Mouse (Mus musculus) Muller cell, postnatal 12 days (primary cell): ENCODE results near the gene Rtl9.

ENCODE experiments used
- DNase-seq: peaks from one replicate; pipeline ENCODE4 v3.0.0-alpha.2; 2015; ENCODE audit errors: inconsistent ontology term

The Rtl9 gene

DNA sequence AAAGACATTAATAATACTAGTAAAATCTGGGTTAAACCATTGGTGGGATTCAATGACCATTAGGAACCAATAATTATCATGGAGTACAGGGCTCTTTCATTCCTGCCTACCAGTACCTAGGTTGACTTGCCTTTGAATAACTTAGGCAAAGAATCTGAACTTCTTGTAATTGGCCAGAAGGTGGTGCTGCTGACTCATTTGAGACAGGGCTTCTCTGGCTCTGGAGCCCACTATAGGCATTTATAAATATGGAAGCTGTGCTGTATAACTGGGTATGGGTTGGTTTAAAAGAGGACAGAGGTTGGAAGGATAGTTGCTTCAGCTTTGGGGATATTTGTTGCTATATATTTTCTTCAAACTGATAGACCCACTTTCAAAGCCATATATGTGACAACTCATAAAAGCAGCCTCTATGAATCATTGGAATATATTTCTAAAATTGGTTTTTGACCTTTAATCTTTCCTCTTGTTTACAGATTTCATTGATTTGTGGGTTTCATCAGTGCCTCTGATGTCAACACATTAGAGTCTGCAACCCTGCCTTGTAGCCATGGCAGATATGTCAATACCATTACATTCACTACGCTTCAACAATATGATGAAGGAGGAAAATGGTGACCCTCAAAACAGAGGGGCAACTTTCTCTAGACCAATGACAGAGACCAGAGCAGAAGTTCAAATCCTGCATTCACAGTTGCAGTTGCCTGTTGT is at the start of gene Rtl9:
Gene Rtl9 (plus strand): TSS at position 551 of the 711 bp plus-strand sequence.
- DNase-seq, result no peak

- DNase-seq, result no peak
These were observed 47.9 kb upstream of the Rtl9 start for GRCm38 (mm10) chrX:143051478-143051877.

DNA sequence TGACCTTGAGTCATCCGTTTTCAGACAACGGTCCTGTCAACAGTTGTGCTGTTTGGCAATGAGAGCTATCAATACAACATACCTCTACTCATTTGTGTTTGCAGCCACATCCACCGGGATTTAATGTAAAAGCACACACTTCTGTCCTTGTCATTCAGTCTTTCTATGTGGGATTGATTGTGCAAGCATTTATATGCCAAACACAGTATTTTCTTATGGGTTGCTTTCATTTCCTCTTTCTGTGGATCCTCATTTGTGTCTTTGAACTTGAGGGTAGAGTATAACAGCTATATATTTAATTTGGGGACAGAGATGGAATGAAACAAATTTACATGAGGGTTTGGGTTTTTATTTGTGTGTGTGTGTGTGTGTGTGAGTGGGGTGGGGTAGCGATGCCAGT is 47.5 kb upstream of the Rtl9 start:
- no peak for DNase-seq

GRCm38 (mm10) chrX:143058829-143059228 is 40.6 kb upstream of the Rtl9 start:
- DNase-seq, result peak; percentile 56

- DNase-seq, result no peak
These were observed 36.6 kb upstream of the Rtl9 start for GRCm38 (mm10) chrX:143062641-143063355.

DNA sequence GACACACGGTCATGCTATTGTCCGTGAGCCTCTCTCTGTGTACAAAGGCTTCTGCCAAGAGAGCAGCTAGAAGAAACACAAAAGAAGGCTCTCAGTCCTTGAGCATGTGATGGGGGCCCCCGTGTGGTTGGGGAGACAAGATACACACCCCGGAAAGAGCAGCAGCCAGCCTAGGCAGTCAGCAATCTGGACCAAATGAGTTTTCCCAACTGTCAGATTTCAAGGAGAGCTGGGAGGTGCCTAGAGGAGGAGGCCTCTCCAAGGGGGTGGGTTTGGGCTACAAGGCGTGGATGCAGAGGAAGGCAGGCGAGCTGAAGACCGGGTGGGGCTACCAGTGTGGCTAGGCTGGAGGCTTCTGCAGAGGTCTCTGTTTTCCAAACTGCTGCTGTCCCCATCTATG is 35.6 kb upstream of the Rtl9 start:
- DNase-seq, result no peak

GRCm38 (mm10) chrX:143064288-143064687 is 35.1 kb upstream of the Rtl9 start:
- no peak for DNase-seq

DNA sequence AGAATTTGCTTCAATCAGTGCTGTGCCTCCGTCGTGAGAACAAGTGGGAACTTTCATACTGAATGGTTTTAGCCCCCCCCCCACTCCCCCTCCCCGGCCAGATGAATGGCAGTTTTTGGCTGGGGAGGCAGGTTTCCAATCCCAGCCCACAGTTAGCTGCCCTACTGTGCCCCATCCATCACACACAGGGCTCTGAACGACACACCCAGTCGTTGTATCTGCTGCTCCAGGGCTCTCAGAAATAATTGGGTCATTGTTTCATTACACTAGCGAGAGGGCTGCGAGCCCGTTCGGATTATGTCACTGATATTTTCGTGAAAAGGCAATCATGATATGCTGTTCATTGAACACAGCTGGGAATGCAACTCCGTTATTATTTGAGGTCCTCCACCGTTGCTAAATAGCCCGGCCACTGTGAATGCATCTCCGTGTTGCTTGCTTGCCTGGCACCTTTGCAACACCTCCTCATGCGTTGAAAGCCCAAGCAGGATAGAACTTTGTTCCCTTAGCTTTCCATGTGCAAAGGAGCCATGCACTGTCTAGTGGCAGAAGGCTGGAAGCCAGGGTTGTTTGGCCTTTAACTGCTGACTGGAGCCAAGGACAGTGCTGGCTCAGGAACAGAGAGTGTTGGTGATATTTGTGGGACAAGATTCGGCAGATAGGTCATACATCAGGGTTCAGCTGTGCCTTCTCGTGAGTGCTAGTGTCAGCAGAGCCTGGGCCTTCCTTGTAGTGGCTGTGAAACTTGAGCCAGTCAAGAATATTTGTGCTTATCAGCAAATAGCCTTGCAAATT is 32.9 kb upstream of the Rtl9 start:
- DNase-seq, result peak; percentile 33

DNA sequence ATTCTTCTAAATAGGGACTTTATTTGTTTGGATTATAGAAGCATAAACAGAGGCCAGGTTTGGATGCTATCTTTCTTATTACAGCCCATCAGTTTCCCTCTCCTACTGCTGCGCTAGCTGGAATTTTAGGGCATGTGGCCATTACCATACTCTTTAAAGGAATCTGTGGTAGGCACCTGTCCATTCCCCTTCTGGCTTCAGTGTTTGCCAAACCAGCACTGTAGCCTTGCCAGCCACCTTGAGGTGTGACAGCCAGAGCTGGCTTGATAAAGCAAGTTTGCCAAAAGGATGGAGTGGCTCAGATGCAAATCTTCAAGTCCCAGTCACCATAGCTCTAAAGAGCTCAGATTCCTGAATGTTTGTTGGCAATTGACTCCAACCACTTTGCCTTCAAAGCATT is 32.3 kb upstream of the Rtl9 start:
- DNase-seq, result no peak

GRCm38 (mm10) chrX:143067576-143067975 is 31.8 kb upstream of the Rtl9 start:
- DNase-seq, result no peak

DNA sequence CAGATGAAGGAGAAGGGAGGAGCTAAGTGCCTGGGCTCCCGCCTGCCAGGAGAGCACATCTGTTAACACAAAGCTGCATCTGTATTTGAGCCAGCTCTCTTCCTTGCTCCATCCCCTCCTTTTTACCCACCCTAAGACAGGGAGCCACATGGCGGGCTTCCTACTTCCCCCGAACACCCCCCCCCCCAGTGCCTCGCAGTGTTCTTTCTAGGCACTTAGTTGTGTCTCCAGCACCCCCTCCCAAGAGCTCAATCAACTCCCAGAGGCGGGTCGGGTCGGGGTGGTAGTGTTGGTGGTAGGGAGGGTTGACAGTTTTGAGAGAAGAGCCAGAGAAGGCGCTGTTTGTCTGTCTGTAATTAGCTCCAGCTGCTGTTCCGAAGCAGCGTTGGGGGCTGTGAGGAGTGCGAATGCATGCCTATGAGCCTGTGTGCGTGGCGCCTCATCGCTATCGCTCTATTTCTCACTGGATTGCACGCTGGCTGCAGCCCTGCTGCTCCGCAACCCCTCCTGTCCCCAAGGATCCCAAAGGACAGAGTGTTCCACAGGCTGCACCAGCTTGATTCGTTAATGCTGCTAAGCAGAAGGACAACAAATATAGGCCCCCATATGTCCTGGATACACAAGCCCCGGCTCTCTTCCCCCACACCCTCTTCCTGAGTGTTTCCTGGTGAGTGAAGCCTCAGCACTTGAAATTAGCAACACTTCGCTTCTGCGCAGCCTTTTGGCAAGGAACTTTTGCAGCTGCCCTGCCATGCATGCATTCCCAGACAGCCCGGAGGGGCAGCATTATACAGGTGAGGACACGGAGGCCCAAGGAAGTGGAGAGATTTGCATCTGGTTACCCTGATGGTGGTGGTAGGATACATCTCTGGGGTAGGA is 18.7 kb upstream of the Rtl9 start:
- DNase-seq, result no peak

DNA sequence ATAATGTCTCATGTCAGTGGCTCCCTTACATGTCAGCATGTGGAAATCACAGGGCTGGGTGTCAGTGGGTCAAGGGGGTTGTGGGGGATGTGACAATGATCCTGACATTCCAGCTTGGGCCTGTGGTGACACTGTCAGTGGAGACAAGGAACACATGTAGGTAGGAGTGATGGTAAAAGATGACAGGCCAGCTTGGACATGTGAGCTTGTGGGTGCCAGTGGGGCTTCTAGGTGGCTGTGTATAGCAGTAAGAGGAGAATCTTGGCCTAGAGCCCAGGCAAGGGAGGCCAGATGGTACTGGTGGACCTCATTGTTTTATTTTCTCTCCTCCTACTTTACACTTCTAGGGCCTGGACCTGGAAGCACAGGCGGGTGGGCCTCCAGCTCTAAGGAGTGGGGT is 16.7 kb upstream of the Rtl9 start:
- DNase-seq, result no peak

DNA sequence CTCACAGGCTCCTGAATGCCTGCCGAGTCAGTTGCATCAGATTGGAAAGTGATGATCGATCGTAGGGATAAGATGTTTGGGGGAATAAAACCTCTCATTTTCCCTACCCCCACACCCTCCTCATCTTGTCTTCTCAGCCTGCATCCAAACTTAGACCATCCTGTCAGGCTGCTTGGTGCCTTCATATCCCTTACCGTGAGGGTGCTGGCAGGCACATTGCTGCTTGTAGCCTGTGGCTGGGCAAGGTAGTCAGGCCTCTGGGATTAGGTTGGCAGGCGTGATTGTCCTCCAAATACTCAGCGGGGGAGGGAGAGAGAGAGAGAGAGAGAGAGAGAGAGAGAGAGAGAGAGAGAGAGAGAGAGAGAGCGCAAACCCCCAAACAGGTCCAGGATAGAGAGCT is 11.2 kb upstream of the Rtl9 start:
- no peak for DNase-seq

- DNase-seq, result no peak
These were observed 8.3 kb upstream of the Rtl9 start for GRCm38 (mm10) chrX:143090904-143091588.

GRCm38 (mm10) chrX:143097551-143097950 is 1.8 kb upstream of the Rtl9 start:
- no peak for DNase-seq

DNA sequence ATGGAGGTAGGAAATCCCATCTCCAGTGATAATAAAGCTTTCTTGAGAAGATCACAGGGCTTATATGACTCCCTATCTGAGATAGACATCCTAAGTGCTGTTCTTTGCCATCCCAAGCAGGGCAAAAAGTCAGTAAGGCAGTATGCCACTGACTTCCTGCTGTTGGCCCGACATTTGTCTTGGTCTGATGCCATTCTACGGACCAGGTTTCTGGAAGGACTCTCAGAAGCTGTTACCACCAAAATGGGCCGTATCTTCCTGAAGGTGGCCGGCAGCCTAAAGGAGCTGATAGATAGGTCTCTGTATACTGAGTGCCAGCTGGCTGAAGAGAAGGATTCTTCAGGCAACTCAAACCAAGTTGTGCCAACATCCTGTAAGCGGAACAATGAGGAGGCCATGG is 3.8 kb downstream of the Rtl9 start:
- no peak for DNase-seq

DNA sequence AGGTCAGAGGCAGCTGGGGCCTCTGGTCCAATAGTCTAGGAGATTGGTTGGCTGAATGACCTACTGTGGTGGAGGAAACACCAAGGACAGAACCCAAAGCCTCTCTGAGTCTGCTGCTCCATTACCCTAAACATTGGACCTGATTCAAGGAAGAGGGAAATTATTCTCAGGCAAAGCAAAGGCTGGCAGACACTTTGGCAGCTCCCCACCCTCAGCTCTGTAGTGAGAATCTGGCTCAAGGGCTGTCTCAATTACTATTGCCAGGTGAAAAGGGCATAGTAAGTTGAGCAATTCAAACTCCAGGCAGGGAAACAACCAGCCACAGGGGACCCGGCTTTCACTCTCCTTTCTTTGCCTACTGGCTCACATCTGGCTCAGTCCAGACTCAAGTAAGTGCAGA is 6.5 kb downstream of the Rtl9 start:
- no peak for DNase-seq

GRCm38 (mm10) chrX:143112546-143112945 is 13.2 kb downstream of the Rtl9 start:
- DNase-seq, result peak; percentile 6
